Mouse (Mus musculus) brain, adult 2 months (tissue): Measurements from ENCODE around the gene Gipc1.

ENCODE experiments used
- DNase-seq: peaks from one replicate; pipeline ENCODE4 v3.0.0; 2011; ENCODE audit warnings: low read depth, low spot score

Gipc1 gene

GRCm38 (mm10) chr8:83648031-83648430, 4.4 kb upstream of the Gipc1 start:
- DNase-seq = no peak

GRCm38 (mm10) chr8:83649699-83650098, 2.8 kb upstream of the Gipc1 start:
- DNase-seq = peak; percentile 55

DNA sequence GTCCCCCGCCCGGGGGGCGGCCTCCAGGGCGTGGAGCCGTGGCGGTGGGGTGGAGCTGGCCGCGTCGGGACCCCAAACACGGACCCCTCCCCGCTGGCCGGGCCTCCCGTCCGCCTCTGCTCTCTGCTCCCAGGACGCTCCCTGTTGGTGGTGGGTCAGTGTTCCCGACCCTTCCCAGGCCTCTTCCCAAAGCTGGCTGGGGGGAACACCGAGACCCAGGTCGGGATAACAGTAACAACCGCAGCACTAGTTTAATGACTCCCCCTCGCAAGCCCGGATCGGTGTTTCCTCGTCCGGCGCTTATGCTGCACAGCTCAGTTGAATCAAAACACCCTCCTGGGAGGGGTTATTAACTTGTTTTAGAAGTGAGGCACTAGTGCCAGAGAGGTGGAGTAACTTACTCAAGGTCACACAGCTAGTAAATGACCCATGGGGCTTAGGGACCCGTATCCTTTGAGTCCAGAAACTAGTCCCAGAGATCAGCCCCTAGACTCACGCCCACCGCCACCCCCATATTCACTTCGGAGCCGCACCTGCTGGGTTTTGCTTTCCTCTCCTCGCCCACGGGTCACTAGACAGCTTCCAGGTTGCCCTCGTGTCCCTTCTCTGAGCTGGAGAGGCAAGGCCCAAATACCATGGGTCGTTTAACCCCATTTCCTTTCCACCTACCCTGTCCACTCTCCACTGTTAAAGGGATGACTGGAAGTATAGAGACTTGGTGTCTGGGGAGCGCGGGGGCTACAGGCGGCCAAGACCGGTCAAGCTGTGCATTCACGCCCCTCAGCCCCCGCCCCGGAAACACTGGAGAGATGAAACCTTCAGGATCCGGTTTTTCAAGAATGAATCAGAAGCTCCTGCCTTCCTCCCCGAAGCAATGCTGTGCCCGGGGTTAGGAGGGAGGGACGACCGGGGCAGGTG, 526 bp downstream of the Gipc1 start:
- DNase-seq = no peak

- DNase-seq = peak; percentile 57
These were observed 1.2 kb downstream of the Gipc1 start for GRCm38 (mm10) chr8:83653662-83654017.

DNA sequence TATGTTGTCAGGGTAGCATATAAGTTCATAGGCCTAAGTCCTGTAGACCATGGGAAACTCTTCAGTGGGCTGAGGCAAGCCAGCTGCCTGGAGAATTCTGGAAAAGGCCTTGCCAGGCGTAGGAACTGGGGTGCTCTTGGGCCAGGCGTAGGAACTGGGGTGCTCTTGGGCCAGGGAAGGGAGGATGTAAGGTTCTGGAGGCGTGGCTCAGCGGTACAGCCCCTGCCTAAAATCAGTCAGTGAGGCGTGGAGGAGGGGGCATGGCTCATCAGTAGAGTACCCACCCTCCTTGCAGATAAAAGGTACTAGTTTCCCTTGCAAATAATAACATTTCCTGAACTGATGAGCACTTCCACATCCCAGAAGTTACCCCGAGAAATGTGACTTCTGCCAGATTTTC, 2.2 kb downstream of the Gipc1 start:
- no peak for DNase-seq

DNA sequence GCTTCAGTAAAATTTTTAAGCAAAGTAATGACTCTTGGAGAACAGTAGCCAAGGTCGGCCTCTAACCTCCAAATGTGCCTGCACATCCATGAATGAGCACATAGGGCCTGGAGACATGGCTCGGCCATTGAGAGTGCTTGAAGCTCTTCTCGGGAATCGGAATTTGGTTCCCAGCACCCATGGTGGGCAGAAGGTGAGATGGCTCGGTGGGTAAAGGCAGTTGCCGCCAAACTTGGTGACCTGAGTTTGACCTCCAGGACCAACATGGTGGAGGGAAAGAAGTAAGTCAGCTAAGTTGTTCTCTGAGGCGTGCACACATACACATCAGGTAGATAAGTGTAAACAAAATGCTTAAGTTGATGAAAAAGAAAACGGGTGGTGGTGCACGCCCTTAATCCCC, 3.6 kb downstream of the Gipc1 start:
- DNase-seq = no peak

GRCm38 (mm10) chr8:83656484-83657246, 4.2 kb downstream of the Gipc1 start:
- DNase-seq = no peak

GRCm38 (mm10) chr8:83660545-83660944, 8.1 kb downstream of the Gipc1 start:
- DNase-seq = peak; percentile 77

DNA sequence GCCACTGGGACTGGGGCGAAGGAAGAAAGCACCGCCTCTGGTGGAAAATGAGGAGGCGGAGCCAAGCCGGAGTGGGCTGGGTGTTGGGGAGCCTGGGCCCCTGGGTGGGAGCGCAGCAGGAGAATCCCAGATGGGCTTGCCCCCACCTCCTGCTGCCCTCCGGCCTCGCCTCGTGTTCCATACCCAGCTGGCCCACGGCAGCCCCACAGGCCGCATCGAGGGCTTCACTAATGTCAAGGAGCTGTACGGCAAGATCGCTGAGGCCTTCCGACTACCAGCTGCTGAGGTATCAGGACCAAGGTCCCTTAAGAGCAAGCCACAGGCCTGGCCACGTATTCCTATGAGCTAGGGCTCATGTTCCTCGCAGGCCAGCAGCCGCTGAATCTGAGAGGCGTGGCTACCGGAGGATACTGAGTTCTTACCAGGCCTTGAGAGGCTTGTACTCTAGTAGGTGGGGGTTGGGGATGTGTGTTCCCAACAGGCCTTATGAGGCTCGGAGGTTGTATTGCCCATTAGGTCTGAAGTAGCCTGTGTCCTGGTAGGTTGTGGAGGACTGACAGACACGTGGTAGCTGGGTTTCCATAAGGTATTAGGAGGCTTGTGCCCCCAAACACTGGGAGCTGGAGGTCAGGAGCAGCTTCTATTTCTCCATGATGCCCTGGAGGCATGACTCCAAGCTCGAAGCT, 8.7 kb downstream of the Gipc1 start:
- DNase-seq = no peak

DNA sequence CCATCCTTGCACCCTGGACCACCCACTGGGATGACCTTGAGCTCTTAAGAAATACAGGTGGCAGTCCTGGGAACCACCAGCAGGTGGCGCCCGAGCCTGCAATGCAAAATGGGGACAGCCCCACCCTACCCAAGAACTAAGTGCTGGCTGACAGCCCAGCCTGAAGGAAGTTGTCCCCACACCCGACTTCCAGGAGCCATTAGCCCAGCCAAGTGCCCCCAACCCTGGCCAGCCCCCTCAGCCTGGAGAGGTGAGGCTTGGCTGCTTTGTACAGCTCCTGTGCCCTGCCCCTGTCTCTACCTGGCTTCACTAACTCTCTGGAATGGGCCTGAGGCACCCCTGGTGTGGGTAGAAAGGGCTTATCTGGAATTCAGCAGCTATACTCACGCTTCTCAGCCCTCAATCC, 9.9 kb downstream of the Gipc1 start:
- peak; percentile 93 for DNase-seq

- DNase-seq = no peak
These were observed 11.6 kb downstream of the Gipc1 start for GRCm38 (mm10) chr8:83664096-83664495.

DNA sequence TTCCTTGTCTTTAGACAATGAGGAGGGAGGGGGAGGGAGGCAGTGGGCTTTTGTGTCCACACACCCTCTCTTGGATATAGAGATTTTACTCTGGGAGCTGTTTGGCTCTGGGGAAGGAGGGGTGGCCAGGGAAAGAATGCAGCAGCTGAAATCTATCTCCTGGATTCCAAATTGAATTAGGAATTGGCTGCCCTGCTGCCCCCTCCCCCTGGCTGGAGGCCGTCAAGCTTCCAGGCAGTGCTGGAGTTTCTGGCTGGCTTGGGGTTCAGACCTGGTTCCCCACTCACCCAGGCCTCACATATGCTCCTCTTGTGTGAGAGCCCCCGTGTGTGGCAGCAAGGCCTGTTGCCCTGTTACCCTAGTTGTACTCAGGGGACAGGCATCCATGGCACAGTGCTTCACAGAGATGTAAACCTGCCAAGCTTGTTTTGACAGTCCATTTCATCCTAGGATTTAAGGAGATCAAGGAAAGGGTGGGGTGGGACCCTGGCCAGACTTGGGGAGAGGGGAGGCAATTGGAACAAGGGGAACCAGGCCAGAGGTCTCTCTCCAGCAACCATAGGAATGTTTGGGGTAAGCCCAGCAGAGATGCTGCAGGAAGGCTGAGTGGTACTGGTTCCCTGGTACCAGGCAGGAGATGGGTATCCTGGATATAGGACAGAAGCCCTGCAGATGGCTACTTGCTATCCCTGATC, 12.6 kb downstream of the Gipc1 start:
- no peak for DNase-seq

- no peak for DNase-seq
These were observed 13.7 kb downstream of the Gipc1 start, which contains the start of gene Ptger1 for GRCm38 (mm10) chr8:83665969-83666865. Gene Ptger1, plus strand, starts transcription at chr8:83666678.

GRCm38 (mm10) chr8:83666866-83667234, 14.4 kb downstream of the Gipc1 start:
- DNase-seq = no peak

DNA sequence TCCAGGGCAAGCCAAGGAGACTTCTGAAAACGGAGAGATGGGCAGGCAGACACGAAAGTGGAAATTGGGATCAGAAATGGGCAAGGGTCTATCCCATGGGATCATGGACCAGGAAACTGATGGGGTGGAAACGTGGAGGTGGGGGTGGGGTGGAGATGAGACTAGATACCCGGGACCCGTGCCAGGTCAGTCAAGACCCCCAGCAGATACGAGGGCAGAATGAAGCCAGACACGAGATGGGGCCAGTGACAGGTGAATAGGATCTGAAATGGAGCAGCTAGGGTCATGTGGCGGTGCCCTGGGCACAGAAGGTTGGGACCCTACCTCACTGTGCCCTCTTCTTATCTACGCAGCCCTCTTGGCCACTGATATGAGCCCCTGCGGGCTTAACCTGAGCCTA, 15.0 kb downstream of the Gipc1 start:
- no peak for DNase-seq

DNA sequence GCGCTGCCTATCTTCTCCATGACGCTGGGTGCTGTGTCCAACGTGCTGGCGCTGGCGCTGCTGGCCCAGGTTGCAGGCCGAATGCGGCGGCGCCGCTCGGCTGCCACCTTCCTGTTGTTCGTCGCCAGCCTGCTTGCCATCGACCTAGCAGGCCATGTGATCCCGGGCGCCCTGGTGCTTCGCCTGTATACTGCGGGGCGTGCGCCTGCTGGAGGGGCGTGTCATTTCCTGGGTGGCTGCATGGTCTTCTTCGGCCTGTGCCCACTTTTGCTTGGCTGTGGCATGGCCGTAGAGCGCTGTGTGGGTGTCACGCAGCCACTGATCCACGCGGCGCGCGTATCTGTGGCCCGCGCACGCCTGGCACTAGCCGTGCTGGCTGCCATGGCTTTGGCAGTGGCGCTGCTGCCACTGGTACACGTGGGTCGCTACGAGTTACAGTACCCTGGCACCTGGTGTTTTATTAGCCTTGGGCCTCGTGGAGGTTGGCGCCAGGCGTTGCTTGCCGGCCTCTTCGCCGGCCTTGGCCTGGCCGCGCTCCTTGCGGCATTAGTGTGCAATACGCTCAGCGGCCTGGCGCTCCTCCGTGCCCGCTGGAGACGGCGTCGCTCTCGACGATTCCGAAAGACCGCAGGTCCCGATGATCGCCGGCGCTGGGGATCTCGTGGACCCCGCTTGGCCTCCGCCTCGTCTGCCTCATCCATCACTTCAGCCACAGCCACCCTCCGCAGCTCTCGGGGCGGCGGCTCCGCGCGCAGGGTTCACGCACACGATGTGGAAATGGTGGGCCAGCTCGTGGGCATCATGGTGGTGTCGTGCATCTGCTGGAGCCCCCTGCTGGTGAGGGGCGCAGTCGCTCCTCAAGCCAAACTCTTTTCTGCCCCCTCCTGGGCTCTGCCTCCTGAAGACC, 15.8 kb downstream of the Gipc1 start:
- peak; percentile 68 for DNase-seq

DNA sequence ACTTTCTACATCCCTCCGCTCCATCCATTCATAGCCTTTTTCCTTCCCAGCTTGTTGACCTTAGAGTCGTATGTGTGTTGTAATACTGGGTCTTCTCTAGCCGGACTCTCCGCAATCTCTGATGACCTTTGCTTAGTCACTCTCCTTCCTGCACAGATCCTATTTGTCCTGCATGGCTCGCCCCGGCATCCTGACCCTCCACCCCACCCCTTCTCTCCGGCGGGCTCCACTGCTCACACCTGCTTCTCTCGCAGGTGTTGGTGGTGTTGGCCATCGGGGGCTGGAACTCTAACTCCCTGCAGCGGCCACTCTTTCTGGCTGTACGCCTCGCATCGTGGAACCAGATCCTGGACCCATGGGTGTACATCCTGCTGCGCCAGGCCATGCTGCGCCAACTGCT, 16.5 kb downstream of the Gipc1 start:
- DNase-seq = no peak

- no peak for DNase-seq
These were observed 20.5 kb downstream of the Gipc1 start for GRCm38 (mm10) chr8:83672936-83673335.

GRCm38 (mm10) chr8:83674497-83674896, 22.0 kb downstream of the Gipc1 start:
- DNase-seq = peak; percentile 81

DNA sequence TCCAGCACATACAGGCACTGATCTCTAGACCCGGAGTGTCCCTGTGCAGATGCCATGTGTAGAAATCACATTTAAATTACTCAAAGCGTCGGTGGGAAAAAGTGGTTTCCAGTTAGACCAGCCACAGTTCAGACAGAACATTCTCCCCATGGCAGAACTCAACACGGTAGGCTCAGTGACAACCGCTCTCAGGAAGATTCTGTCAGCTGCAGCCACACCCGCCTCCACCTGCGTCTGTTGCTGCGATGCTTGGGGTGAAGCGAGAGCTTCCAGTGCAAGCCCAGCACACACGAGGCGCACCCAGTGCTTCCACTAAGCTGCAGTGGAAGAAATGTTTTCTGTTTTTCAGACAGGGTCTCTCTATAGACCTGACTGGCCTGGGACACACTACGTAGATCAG, 27.4 kb downstream of the Gipc1 start:
- peak; percentile 84 for DNase-seq
